Mouse (Mus musculus) lung, postnatal 10 days (tissue): ENCODE measurements around the gene Pakap.

ENCODE experiments used
- DNase-seq: peaks from one replicate; pipeline ENCODE4 v3.0.0; 2021

Gene Pakap

GRCm38 (mm10) chr4:57771558-57772219, 203.7 kb downstream of the Pakap start:
- DNase-seq = no peak

- no peak for DNase-seq
Measured at GRCm38 (mm10) chr4:57772851-57773510, 205.0 kb downstream of the Pakap start.

DNA sequence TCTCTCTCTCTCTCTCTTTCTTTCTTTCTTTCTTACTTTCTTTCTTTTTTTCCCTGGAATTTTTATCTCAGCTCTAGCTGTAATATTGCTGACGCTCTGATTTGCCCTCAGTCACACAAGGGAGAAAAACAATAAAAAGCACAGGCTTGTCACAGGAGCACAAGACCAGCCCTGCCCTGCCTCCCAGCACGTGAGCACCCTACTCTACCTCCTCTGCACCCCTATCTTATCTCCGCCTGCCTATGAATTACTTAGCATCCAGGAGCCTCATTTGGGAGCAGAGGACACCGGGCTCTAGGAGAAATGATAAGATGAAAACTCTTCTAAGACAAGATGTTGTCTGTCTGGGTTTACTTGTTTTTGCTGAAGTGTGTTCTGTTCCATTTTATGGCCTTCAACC, 206.5 kb downstream of the Pakap start:
- DNase-seq = no peak

GRCm38 (mm10) chr4:57775582-57775981, 207.6 kb downstream of the Pakap start:
- no peak for DNase-seq

- no peak for DNase-seq
Measured at GRCm38 (mm10) chr4:57780403-57780802, 212.4 kb downstream of the Pakap start.

- no peak for DNase-seq
Measured at GRCm38 (mm10) chr4:57780833-57781641, 213.1 kb downstream of the Pakap start.

- peak; percentile 78 for DNase-seq
Measured at GRCm38 (mm10) chr4:57781994-57782393, 214.0 kb downstream of the Pakap start.

GRCm38 (mm10) chr4:57782549-57783390, 214.8 kb downstream of the Pakap start:
- DNase-seq = peak; percentile 27

- peak; percentile 60 for DNase-seq
Measured at GRCm38 (mm10) chr4:57783391-57783770, 215.4 kb downstream of the Pakap start.

DNA sequence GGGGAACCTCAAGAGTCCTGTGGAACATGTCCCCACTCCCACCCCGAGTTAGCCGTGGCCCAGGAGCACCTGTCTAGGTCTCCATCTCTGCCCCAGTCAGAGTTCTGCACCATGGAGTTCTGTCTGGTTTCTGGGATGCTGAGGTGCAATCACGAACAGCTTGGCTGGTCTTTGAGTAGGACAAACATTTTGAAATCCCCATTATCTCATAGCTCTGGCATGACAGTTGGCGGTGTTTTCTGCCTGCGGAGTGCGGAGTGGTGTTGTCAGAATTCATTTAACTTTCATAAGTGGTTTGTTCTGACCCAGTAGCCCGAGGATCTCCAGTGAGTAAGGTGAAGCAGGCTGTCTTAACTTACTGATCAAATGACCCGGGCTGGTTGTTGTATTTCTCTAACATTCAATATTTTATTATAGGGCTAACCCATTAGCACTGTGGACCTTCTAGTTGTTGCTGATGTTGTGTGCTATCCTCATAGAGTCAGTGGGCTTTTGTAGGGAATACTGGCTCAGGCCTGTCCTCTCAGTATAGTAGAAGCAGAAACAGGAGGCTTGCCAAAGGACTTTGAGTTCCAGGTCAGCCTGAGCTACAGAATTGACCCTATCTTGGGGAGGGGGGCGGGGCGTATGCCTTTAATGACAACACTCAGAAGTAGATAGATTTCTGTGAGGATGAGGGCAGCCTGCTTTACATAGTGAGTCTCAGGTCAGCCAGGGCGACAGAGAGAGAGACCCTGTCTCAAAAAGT, 216.0 kb downstream of the Pakap start:
- DNase-seq = peak; percentile 75

GRCm38 (mm10) chr4:57788709-57789108, 220.7 kb downstream of the Pakap start:
- peak; percentile 41 for DNase-seq

DNA sequence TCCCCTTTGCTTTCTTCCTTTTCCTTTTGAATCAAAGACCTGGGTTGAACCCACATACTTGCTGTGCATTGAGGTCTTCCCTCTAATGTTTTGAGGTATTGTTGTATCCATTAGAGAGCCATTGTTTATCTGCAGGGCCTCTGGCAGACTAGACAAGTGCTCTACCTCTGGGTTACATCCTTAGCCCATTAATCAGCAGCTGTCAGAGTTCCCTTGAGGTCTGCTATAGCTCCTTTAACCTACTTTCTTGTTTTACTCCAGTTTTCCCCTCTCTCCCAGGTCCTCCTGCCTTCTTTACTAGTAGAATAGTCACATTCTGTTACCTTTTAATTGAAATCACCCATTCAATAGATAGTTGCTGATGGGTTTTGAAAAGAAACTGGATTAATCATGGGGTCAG, 221.1 kb downstream of the Pakap start:
- no peak for DNase-seq

GRCm38 (mm10) chr4:57793989-57794388, 226.0 kb downstream of the Pakap start:
- no peak for DNase-seq

GRCm38 (mm10) chr4:57794547-57794946, 226.6 kb downstream of the Pakap start:
- peak; percentile 37 for DNase-seq

DNA sequence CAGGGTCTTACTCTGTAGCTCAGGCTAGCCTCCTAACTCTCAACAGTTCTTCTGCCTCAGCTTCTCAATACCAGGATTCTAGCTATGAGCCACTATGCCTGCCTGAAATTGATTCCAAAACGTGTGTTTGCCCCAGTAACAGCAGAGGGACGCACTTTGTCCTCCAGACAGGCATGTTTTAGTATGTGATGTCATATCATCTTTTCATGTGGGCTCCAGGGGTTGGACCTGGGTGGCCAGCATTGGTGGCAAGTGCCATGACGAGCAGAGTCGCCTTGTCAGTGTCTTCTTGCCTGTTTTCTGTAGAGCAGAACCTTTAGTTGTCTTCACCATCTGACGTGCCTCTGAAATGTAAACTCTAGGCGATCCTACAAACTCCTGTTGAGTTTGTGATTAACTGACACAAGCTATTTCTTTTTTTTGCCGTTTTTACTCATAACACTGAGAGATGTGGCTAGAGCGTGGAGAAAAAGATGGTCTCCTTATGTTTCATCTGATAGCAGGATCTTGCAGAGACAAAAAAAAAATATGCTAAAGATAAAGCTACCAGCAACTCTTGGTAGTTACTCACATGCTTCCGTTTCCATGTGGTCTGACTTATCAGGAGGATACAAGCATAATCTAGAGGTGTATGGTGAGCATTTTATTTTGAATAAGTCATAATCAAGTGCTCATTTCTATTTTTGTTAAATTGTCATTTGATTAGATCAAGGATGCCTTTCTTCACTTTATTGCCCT, 229.7 kb downstream of the Pakap start:
- DNase-seq = no peak

- peak; percentile 31 for DNase-seq
Measured at GRCm38 (mm10) chr4:57798286-57799018, 230.5 kb downstream of the Pakap start.

DNA sequence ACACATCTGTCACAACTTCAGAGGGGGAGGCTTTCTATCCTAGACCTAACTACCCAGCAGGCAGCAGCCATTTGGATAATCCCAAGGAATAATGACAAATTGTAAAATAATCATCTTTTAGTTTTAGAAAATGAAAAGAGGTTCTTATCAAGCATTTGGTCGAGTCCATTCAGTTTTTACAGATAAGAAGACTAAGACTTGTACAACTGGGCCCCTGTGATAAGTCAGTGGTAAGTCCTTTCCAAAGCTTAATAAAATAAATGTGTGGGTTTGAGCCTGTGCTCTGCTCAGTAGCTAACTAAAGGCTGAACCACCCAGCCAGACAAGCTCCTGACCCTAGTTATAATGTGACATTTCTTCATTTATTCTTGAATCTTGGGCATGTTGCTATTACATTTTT, 231.3 kb downstream of the Pakap start:
- DNase-seq = no peak

DNA sequence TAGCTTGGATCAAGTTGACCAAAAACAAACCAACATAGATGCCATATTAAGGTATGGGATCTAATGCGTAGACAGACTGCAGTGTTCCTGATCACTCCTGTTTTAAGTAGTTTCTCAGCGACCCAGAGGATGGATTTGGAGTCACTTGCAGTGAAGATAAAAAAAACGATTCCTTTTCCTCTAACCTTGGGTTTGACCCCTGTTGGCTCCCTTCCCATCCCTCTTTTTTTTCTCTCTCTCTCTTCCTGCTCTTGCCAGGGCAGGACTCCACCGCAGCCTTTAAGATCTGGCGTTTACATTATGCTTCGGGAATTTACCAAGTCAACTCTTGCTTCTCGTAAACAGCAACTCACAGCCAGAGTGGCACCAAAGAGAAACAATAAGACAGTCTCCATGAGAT, 233.3 kb downstream of the Pakap start:
- DNase-seq = peak; percentile 51

GRCm38 (mm10) chr4:57801986-57802385, 234.0 kb downstream of the Pakap start:
- DNase-seq = no peak

DNA sequence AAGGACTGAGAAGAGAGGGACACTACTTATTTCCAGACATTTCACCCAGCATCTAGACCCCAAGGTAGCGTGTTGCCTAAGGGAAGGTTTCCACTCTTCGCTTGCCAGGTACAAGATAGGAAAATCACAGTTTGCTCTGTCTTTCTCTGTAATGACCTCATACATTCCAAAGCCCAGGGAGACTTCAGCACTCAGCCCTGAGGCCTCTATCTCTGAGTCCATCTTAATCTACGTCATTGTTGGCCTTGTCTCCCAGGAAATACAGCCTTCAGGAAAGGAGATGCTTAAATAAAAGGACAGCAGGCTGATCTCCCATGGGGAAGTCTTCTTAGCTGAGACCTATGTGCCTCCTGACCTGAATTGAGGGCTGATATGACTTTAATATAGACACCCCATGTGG, 234.4 kb downstream of the Pakap start:
- no peak for DNase-seq

DNA sequence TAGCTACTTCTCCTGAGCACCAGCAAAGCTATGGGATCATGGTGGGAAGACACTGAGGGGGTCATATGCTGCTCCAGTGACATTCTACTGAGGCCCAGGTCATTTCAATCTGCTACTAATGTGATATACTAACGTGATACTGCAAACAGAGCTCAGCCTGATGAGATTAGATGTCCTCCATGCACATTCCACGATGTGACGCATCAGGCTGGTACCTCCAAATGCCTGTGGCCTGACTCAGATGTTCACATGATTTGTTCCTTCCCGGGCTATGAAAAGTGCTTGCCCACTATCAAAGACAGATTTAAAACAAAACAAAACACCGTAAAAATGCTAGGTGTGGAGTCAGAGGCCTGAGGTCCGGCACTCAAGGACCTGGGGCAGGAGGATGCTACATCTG, 236.9 kb downstream of the Pakap start:
- DNase-seq = no peak
